Mouse (Mus musculus) gastrocnemius, postnatal 14 days (tissue): ENCODE results near the gene Enc1. TPM values are rescaled to one million over a fixed set of nuclear protein-coding genes. Genes with fewer than 3 reads are reported as not detected.

Source experiments
- DNase-seq: peaks from one replicate; pipeline ENCODE4 v3.0.0; 2021; ENCODE audit warnings: mixed read lengths
- intact Hi-C: fragments of 180-260 bp; cut with DNase I; formaldehyde crosslinking; loops from one replicate; pipeline ENCODE4 v1.15.1; 2025; ENCODE audit warnings: low total_unique reads
- total RNA-seq, 2 experiments: library from RNA; stranded (reverse); gene quantifications; 2 replicates each; pipeline ENCODE4 v1.2.3; 2021

The Enc1 gene
- total RNA-seq, 2 experiments from 2014 or later: 3.2 to 3.6 TPM

- intact Hi-C loops: no loop called here
- DNase-seq: no peak
These were observed 16.4 kb upstream of the Enc1 start for GRCm38 (mm10) chr13:97224341-97224982.

DNA sequence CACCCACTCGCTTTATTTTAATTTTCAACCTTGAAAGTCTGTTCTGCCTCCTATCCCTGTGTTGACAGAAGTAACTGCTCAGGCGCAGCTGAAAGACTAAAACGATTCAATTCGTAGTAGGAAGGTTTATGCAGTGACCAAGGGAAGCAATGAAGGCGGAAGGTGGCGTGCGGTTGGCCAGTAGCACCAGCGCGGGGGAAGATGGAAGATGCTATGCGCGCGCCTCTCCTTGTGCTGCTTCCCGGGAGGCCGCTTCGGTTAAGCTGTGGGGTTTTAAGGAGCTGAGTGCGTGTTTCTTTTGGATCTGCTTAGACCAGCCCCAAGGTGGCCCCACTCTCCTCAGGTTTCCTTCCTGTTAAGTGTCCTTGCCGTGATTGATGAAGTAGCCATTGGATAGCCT is 15.8 kb upstream of the Enc1 start:
- no peak for DNase-seq

GRCm38 (mm10) chr13:97227795-97228194 is 13.1 kb upstream of the Enc1 start:
- intact Hi-C loops: no loop called here
- DNase-seq: no peak

More for the DNA sequence above, 15.8 kb upstream of the Enc1 start:
- intact Hi-C loops: no loop called here

DNA sequence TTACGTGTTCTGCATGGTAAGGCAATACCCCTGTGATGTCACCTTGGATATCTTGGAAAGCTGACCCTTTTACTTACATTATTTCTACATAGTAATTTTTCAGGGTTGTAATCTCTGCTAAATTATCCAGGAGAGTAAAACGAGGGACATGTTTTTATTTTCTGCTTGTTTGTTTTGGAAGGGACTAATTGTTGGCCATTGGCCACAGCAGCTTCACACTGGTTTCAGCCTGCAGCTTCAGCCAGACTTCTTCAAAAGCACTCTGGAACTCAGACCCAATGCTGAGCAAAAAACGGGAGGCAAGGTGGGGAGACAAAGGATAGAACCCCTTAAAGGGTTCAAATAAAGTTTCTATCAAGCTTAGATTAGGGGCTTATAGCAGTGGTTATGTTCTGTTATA is 10.8 kb upstream of the Enc1 start:
- intact Hi-C loops: no loop called here
- no peak for DNase-seq

- intact Hi-C loops: no loop called here
These were observed 7.8 kb upstream of the Enc1 start for GRCm38 (mm10) chr13:97233092-97233491.

DNA sequence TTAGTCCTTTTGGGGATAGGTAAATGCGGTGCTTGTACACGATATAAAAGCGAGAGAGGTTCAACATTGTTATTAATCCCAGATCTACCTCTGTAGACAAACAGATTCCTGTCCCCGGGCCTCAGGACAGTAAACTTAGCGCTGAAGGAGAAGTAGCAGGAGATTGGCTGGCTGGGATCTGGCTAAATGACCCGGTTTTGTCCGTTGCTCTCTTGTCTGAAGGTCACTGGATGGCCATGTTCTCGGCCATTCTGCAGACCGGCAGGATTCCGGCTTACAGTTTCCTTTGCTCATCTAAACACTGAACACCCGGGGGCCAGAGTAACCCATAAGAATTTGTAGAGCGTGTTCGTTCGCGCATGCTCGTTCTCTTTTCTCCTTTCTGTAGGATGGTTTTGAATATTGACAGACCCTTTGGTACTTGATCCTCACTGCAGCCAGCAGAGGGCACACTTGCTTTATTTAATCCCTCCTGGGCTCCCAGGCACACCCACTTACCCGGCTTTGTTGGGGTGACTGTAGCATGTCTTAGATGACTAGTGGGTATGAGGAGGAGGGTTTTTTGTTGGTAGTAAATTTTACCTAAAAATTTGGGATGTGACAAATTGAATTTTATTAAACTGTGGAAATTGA is 6.0 kb upstream of the Enc1 start:
- DNase-seq: peak; percentile 74
- intact Hi-C loops: loop anchor here (2.0 kb wide), 1 partner anchor 704 kb away; no protein-coding TSS in a partner anchor

More at GRCm38 (mm10) chr13:97233092-97233491, 7.8 kb upstream of the Enc1 start:
- DNase-seq: no peak

GRCm38 (mm10) chr13:97235911-97236310 is 5.0 kb upstream of the Enc1 start:
- DNase-seq: no peak
- intact Hi-C loops: loop anchor here (2.0 kb wide), 1 partner anchor 703 kb away; no protein-coding TSS in a partner anchor

- DNase-seq: no peak
- intact Hi-C loops: no loop called here
These were observed 3.2 kb upstream of the Enc1 start for GRCm38 (mm10) chr13:97237700-97238099.

- no peak for DNase-seq
- intact Hi-C loops: no loop called here
These were observed 2.5 kb upstream of the Enc1 start for GRCm38 (mm10) chr13:97238181-97238981.

DNA sequence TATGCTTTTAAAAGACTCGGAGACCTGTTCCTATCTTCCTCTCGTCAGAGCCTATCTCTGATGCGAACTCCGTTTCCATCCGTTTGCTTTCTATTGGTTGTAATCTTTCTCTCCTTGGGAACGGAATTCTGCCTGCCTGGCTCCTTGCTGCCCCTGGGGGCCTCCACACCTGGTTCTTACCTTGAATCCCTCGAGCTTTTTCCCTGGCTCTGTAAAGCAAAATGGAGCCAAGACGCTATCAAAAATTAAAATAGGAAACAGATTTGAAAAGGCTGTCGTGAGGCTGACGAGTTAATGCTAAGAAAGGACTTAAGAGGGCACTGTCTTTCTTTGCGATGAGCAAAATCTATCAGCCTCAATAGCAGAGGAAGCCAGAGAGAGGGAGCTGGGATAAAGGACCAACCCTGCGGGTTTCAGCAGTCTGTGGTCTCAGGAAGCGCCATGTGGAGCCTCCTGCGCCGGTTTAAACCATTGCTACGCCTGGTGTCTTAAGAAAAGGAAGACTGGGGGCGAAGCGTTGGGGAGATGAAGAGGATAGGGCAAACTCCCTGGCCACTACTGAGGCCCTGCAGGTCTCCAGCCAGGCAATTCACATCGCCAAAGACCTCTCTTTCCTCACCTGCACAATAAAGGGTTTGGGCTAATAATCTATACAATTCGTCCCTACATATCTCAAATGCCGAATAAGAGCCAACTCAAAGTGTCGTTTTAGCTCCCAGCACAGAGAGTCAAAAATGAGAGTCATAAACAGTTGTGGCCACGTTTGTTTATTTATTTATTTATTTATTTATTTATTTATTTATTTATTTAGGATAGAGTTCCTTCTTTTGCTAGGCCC is 1.3 kb upstream of the Enc1 start:
- DNase-seq: peak; percentile 40
- intact Hi-C loops: loop anchor here (5.0 to 10.0 kb wide), 2 partner anchors 363 to 605 kb away; no protein-coding TSS in a partner anchor

DNA sequence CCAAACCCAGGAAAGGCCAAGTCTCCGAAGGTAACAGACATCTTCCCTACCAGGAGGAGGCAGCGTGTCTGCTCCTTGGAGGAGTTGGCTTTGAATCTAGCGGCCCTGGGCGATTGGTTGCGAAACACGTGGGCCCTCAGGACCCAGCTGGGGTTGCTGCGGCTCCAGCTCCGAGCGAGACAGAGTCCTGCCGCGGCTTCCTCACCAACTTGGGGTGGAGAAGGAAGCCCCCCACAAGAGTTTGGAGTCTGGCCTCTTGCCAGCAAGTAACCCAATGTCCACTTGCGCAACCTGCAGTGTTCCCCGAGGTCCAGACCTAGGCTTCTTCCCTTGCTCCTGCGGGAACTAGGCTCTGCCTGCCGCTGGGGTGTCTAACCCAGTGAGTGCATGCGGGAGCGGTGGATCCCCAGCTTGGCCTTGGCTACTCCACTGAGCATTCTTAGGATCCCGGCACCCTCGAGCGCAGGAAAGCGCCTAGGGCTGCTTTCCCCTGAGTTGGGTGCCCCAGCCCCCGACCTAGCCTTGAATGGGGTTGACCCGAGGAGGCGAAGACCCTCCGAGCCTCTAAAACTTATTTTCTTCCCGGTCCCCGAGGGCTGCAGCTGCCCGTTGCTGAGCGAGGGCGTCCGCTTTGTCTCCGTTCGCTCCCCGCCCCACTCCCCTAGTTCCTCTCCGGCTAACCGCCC is 483 bp upstream of the Enc1 start:
- intact Hi-C loops: loop anchor here (5.0 to 10.0 kb wide), 2 partner anchors 362 to 604 kb away; no protein-coding TSS in a partner anchor
- peak; percentile 85 for DNase-seq

- no peak for DNase-seq
- intact Hi-C loops: loop anchor here (5.0 to 10.0 kb wide), 2 partner anchors 360 to 603 kb away; no protein-coding TSS in a partner anchor
These were observed 929 bp downstream of the Enc1 start for GRCm38 (mm10) chr13:97241787-97242280.

- no peak for DNase-seq
- intact Hi-C loops: loop anchor here (5.0 to 10.0 kb wide), 2 partner anchors 360 to 602 kb away; no protein-coding TSS in a partner anchor
These were observed 1.8 kb downstream of the Enc1 start for GRCm38 (mm10) chr13:97242716-97243115.

DNA sequence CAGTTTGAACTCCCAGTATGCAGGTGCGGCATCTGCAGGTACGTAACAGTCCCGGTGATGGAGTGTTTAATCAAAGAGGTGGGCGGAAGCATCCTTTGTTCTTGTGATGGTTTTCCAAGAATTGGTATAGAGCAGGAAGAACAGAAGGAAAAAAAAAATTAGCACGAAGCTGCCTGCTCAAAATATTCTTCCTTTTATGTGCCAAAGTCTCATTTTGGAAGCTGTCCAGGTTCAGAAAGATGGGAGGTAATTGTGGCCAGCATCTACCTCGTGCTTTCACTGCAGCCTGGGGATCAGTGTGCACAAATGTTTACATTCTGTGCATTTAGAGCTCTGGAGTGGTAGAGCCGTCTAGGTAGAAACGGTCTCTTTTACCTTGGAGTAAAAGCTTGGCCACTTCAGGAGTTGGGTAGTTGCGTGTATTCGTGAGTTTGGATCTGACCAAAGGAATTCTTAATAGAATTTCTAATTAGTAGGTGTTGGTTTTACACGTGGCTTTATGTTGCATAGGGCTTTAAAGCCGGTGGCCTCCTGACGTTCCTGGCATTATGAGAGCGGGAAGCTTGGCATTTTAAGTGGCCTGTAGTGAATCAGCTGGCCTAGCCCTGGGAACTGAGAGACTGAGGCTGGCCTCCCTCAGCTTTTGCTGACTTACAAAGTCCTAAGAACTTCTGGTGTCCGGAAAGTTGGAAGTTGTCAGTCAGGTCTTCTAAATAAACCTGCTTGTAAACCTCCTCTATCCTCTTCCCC is 3.2 kb downstream of the Enc1 start:
- no peak for DNase-seq
- intact Hi-C loops: loop anchor here (5.0 to 10.0 kb wide), 2 partner anchors 358 to 601 kb away; no protein-coding TSS in a partner anchor

- intact Hi-C loops: loop anchor here (5.0 to 10.0 kb wide), 3 partner anchors 48 to 600 kb away; no protein-coding TSS in a partner anchor
- DNase-seq: no peak
These were observed 3.8 kb downstream of the Enc1 start for GRCm38 (mm10) chr13:97244712-97245105.

- intact Hi-C loops: loop anchor here (5.0 to 10.0 kb wide), 2 partner anchors 47 to 600 kb away; no protein-coding TSS in a partner anchor
- DNase-seq: no peak
These were observed 4.3 kb downstream of the Enc1 start for GRCm38 (mm10) chr13:97245157-97245556.

DNA sequence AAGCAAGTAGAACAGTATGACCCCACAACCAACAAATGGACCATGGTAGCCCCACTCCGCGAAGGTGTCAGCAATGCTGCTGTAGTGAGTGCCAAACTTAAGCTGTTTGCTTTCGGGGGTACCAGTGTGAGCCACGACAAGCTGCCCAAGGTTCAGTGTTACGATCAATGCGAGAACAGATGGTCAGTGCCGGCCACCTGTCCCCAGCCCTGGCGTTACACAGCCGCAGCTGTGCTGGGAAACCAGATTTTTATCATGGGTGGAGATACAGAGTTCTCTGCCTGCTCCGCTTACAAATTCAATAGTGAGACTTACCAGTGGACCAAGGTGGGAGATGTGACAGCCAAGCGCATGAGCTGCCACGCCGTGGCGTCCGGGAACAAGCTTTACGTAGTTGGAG is 5.3 kb downstream of the Enc1 start:
- intact Hi-C loops: loop anchor here (5.0 to 10.0 kb wide), 2 partner anchors 46 to 599 kb away; no protein-coding TSS in a partner anchor
- DNase-seq: peak; percentile 17
